Mouse (Mus musculus) cerebellum, postnatal 14 days (tissue): ENCODE data around the gene Nans.
A peak's percentile ranks its signal among the peaks of the same experiment; 100 is the strongest.

Source experiments
- DNase-seq, 2 experiments: peaks; one replicate each; pipeline ENCODE4 v3.0.0; 2021; ENCODE audit warnings: mixed read lengths in 2 of 2

Gene Nans

GRCm38 (mm10) chr4:46533934-46534720, 45.1 kb downstream of the Nans start:
- no peak for DNase-seq

- DNase-seq = no peak
These were observed 46.2 kb downstream of the Nans start for GRCm38 (mm10) chr4:46535094-46535830.

GRCm38 (mm10) chr4:46535840-46536361, 46.9 kb downstream of the Nans start, which contains the start of gene Trim14:
Gene Trim14 (minus strand): TSS chr4:46536141.
- peak in 1 of 2 experiments; percentile 56 for DNase-seq

- DNase-seq = no peak
These were observed 50.1 kb downstream of the Nans start for GRCm38 (mm10) chr4:46539167-46539566.

- DNase-seq = no peak
These were observed 52.7 kb downstream of the Nans start for GRCm38 (mm10) chr4:46541707-46542106.

GRCm38 (mm10) chr4:46543366-46544050, 54.5 kb downstream of the Nans start:
- DNase-seq = peak; percentile 46 to 53

- peak; percentile 66 to 86 for DNase-seq
These were observed 55.3 kb downstream of the Nans start for GRCm38 (mm10) chr4:46544313-46544712.

GRCm38 (mm10) chr4:46545498-46545897, 56.5 kb downstream of the Nans start:
- peak in 1 of 2 experiments; percentile 54 for DNase-seq

GRCm38 (mm10) chr4:46546709-46547108, 57.7 kb downstream of the Nans start:
- DNase-seq = peak in 1 of 2 experiments; percentile 44

GRCm38 (mm10) chr4:46549979-46550378, 60.9 kb downstream of the Nans start:
- no peak for DNase-seq

GRCm38 (mm10) chr4:46550406-46550805, 61.4 kb downstream of the Nans start:
- no peak for DNase-seq
